Mouse (Mus musculus): Measurements from ENCODE around the gene Olfr691.
"Not testable (repeated sequence)": the region's sequence is repeated elsewhere in the genome, so short reads cannot be mapped to it uniquely, and the experiment has no call there.

Gene Olfr691

DNA sequence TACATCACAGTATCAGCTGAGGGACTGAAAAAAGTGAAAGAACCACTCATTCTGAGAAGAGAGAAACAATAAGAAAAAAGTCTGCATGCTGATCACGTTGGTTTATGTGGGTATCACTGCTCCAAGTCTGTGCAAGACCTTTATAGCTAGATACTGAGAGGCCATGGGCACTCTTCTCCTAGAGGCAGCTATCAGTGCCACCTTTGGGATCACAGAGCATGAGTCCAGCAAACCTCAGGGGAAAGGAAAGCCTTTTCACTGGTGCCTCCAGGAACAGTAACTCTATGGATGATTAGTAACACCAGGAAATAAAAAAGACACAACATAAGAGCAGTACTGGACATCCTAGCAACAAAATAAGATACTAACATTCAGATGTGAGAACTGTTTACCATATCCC, at the start of gene Olfr691:
Gene Olfr691 (minus strand): TSS at position 101 of the 400 bp plus-strand sequence.
- no peak for DNase-seq (ENCODE audit: extremely low spot score)

DNA sequence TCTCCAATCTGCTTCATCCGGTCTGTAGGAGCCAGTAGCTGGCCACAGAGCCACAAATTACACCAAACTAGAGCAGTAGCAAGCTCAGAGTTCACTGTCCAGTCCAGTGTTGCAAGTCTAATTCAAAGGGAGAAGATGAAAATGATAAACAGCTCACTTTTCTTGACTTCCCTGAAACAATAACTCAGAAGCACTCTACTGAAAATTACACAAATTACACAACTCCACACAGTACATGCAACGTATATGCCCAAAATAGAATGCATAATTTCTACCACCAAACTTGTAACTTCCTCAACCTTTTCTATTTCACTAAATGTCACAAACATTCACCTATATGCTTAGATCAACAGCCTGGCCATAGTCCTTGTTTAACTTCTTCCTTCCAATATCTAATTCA, 48.2 kb upstream of the Olfr691 start:
- DNase-seq (ENCODE audit: extremely low spot score): no peak

DNA sequence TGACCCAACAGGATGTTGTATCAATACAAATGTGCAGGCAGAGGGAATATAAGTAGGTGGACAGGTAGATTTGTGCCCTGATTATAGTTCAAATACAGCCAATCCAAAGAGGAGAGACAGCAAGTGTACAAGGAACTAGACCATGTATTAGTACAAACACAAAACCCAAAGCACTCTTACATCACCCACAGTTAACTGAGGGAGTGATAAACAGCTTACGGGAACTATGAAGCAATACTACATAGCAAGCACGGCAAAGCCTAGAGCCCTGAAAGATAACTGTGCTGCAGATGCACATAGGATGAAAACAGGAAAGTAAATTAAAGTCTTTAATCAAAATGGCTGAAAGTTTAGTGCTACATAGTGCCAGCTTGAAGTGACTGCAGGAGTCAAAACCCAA, 45.6 kb upstream of the Olfr691 start:
- DNase-seq (ENCODE audit: extremely low spot score): no peak

DNA sequence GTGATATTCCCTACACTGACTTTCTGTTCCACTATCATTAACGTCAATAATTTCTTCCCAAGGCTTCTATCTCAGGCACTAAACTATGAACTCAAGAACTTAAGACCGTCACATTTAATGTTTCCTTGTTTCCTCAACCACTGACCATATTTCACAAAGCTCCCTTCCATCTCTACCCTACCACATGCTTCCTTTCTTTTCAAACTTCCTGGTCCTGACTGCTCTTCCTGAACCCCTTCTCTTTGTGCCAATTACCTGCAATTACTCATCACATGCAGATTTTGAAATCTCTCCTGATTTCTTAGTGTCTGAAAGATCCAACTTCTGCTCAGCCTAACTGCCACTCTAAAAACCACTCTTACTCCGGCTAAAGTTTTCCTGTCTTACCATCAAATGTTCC, 38.3 kb upstream of the Olfr691 start:
- DNase-seq (ENCODE audit: extremely low spot score): no peak

DNA sequence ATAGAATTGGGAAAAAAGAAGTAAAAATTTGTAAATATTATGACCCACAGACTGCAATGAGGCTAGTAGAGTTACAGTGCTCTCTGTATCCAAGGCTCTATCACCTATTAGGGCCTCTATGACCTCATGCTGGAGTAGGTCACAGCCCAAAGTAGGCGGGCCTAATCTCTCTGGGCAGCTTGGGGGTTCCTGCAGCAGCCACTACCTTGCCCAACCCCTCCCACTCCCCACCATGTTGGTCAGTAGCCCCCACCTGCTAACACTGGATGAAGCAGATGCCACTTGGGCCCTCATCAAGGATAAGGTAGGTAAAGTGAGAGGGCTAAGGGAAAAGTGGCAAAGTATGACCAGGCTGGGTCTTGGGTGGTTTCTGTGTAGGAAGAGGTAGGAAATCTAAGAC, 32.8 kb upstream of the Olfr691 start, which contains the start of gene Gm5901:
Gene Gm5901 (plus strand): TSS at position 173 of the 400 bp plus-strand sequence.
- DNase-seq (ENCODE audit: extremely low spot score): no peak

DNA sequence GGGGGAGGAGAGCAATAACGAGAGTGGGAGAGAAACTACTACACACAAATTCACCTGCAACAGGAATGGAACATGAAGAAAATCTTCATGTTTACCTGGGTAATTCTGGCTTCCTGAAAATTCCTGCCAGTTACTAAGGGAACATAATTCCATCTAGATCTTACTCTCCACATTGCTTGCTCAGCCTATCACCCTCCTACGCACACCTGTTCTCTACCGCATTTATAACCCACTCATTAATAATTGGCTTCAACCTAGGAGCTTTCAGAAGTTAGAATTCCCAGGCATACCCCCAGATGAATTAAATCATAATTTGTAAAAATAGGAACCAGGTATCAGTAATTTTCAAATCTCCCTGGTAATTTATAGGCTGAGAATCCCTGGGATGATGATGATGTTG, 31.9 kb upstream of the Olfr691 start:
- DNase-seq (ENCODE audit: extremely low spot score): no peak

DNA sequence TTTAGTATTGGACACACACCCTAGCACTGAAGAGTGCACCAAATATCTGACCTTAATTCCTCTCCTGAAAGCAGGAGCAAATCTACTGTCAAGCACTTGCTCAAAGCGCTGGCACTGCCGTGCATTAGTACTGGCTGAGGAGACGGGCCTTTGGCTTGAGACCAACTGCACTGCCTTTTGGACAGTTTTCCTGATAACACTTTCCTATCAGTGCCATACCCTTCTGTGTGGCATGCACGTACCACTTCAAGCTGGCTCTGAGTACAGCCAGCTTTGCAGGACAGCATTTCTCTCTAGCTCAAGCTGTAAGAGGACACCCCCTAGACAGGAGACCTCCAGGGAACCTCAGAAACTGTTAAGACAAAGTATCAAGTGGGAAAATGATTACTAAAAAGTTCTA, 31.4 kb upstream of the Olfr691 start:
- no peak for DNase-seq (ENCODE audit: extremely low spot score)

DNA sequence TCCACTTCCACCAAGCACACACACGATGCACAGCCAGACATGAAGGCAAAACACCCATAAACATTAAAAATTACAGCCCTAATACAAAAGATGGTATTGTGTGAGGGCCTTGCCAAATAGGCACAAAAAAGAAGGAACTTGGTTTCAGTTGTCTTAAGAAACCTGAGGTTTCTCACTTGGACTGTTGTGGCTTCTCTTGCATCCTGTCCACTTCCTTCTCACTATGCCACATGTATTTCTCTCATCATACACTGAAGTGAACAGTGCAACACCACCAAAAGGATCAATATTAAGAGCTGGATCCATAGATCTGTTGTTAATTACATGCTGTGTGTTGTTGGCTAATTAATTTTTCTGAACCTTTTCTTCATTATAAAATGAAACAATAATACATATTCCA, 30.8 kb upstream of the Olfr691 start:
- no peak for DNase-seq (ENCODE audit: extremely low spot score)

DNA sequence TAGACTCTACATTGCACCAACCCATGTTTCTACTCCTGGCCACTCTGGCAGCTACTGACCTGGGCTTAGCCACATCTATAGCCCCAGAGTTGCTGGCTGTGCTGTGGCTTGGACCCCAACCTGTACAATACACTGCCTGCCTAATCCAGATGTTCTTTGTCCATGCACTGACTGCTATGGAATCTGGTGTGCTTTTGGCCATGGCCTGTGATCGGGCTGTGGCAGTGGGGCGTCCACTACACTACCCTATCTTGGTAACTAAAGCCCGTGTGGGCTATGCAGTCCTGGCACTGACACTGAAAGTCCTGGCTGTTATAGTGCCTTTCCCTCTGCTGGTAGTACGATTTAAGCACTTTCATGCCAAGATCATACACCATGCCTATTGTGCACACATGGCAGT, 26.5 kb upstream of the Olfr691 start:
- DNase-seq (ENCODE audit: extremely low spot score): no peak

DNA sequence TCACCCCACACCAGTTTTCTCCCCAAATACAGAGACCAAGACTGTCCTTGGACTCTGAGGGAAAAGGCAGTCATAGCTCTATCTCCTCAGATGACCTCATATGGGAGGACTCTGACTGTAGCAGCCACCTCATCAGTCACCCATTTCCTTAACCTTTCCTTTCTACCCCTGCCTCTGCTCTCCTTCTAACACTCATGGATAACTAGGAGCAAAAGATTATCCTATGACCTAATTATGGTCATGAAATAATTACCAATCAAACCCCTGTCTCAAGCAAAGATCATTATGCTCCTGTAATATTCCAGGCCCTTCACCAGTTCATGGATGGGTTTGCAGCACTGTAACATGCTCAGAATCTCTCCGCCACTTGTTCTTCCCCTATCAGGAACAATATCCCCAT, 25.9 kb upstream of the Olfr691 start, which contains the start of gene Olfr692:
Gene Olfr692 (plus strand): TSS at position 301 of the 400 bp plus-strand sequence.
- no peak for DNase-seq (ENCODE audit: extremely low spot score)

DNA sequence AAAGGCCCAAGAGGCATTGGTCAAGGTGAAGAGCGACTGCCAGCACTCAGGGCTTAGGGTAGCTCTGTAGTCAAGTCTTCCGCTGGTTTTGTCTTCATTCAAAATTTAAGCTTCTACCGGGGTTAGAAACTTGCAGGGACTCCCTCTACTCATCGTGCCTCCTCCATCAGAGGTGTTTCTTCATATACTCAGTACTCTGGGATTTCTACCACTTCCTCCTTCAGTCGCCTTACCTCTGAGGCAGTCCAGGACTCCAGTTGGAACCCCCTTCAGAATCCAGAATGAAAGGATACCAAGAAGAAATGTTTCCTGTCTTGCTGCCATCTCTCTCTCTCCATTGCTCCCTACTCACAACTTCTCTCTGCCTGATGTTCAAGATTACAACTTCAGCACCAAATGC, 25.2 kb upstream of the Olfr691 start:
- no peak for DNase-seq (ENCODE audit: extremely low spot score)

DNA sequence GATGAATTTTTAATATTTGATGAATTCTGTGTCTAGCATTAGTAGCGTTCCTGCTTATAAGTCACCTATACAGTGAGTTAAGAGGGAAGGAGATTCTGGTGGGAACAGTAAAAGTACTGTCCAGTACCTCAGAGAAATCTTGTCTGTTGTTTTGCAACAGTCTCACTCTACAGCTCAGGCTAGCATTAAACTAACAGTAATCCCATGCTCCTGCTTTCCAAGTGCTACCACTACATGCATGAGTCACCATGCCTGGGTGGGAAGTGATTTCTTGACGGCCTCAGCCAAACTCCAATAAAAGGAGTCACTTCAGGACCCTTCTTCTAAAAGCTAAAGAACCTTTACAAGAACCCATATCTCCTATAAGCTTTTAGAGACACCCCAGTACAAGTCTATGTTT, 19.6 kb upstream of the Olfr691 start:
- DNase-seq (ENCODE audit: extremely low spot score): no peak

DNA sequence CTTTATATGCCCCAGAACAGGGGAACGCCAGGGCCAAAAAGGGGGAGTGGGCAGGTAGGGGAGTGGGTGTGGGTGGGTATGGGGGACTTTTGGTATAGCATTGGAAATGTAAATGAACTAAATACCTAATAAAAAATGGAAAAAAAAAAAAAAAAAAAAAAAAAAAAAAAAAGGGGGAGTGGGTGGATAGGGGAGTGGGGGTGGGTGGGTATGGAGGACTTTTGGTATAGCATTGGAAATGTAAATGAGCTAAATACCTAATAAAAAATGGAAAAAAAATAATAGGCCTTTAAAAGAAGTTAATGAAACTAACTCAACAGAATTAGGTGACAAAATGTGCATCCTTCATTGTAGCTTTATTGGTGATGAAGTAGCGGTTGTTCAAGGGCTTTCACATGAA, 14.4 kb upstream of the Olfr691 start:
- not testable (repeated sequence) for DNase-seq (ENCODE audit: extremely low spot score)

DNA sequence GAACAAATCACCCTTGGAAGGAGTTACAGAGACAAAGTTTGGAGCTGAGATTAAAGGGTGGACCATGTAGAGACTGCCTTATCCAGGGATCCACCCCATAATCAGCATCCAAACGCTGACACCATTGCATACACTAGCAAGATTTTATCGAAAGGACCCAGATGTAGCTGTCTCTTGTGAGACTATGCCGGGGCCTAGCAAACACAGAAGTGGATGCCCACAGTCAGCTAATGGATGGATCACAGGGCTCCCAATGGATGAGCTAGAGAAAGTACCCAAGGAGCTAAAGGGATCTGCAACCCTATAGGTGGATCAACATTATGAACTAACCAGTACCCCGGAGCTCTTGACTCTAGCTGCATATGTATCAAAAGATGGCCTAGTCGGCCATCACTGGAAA, 14.0 kb upstream of the Olfr691 start:
- DNase-seq (ENCODE audit: extremely low spot score): not testable (repeated sequence)

DNA sequence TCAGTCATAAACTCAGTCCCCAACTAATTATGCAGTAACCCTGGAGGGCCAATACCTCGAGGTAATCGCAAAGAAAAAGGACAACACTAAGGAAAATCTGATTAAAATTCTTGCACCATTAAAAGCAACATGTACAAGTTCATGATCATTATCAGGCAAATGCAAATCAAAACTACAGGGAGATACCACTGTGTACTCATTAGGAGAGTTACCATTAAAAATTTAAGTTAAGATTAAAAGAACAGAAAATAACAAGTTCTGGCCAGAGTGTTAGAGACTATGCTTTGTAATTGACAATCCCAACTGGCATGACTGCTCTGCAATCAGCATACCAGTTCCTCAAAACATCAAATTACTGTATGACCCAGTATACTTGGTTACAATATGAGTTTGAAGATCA, 682 bp upstream of the Olfr691 start:
- DNase-seq (ENCODE audit: extremely low spot score): no peak

DNA sequence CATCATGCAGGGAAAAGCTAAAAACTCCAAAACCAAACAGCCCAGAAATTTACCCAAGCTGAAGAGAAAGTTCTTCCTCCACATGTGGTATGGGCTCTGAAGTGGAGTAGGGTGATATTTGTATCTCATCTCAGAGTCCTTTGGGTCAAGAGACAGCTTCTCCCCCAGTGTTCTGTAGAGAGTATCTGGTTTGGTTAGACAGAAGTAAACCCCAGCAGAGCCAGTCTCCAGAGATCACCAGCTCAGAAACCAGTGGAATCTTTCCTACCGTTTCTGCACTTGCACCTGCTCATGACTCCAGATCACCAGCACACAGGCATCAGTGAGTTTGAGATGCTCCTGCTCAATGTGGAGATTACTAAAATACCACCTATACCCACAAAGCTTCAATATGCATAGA, 8.1 kb downstream of the Olfr691 start, which contains the start of gene Olfr690:
Gene Olfr690 (minus strand): TSS at position 101 of the 400 bp plus-strand sequence.
- no peak for DNase-seq (ENCODE audit: extremely low spot score)

DNA sequence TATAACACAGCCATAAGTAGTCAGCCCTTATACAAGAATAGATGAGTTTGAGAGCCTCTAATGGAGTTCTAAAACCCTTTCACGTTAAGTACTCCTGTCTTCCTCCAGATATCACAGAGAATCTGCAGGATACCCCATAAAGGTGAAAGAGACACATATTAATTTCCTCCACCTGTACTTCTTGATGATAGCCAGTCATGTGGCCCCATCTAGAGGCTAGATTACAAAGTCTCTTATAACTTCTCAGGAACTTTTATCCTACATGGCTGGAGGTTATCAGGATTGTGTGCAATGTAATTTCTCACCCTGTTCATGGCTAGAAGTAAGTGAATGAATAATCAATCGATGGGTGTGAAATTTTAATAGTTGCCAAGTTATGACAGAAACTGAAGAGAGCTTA, 16.8 kb downstream of the Olfr691 start:
- DNase-seq (ENCODE audit: extremely low spot score): no peak

DNA sequence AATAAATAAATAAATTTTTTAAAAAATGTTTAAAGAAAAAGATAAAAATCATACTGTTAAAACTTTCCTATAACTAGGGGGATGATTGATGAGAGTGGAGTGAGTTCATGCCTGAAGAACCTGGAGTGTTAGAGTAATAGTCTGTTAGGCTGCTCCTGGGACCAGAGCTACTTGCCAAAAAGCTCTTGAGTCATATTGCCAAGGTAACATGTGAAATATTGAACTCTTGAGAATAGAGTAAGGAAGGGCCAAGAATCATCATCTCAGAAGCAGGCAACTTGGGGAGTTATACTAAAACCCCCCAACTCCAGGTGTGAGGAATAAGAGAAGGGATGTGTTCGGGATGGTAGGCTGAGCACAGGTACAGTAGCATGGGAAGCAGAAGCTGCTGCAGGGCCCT, 31.2 kb downstream of the Olfr691 start, which contains the start of gene Olfr689:
Gene Olfr689 (plus strand): TSS at position 301 of the 400 bp plus-strand sequence.
- no peak for DNase-seq (ENCODE audit: extremely low spot score)

DNA sequence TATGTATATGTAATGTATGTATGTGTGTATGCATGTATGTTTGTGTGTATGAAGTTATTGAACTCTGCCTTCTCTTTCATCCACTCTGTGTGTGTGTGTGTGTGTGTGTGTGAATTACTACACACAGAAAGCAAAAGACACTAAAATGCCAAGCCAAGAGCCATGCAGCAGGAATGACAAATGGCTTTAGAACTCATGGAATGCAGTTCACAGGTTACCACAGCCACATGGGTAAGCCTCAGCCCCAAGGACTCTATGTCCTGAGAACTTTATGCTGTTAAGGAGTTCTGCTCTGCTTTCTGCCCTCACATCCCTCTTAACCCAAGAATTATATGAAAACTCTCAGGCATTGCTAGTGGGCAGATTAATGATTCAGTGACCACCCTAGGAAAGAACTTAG, 52.0 kb downstream of the Olfr691 start:
- no peak for DNase-seq (ENCODE audit: extremely low spot score)

DNA sequence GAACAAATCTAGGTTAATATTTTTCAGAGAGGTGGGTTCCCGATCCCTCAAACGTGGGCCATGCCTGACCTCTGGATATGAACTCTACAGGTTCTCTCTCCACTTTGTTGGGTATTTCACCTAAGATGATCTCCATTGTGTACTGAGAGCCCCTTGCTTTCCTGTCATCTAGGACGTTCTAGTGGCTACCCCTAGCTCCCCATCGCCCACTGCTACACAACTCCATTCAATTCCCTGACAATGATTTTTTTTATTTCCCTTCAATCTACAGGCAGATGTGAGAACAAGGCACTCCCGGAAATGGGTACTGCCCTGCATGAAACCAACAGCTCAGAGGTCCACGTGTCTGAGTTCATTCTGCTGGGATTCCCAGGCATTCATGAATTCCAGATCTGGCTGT, 54.3 kb downstream of the Olfr691 start, which contains the start of gene Olfr688:
Gene Olfr688 (plus strand): TSS at position 301 of the 400 bp plus-strand sequence.
- DNase-seq (ENCODE audit: extremely low spot score): no peak

Data from embryo, embryonic 9.5 days (tissue).